Mouse (Mus musculus) kidney, embryonic 16.5 days (tissue): ENCODE data around the gene Cenpv. TPM values are rescaled to one million over a fixed set of nuclear protein-coding genes. Genes with fewer than 3 reads are reported as not detected.

Experiments used
- ATAC-seq: fragments of 200-750 bp; cut with Nextera tagmentation; 2 replicates; pipeline ENCODE4 v1.8.0; 2017; ENCODE audit warnings: moderate TSS enrichment; ENCODE audit not compliant: low FRiP score, low TSS enrichment
- H3K27ac ChIP-seq: fragments of 300-500 bp; sonication (generic); 2 replicates; pipeline ENCODE4 v1.5.1; 2014; ENCODE audit warnings: low read length
- H3K27me3 ChIP-seq: fragments of 300-500 bp; sonication (generic); 2 replicates; pipeline ENCODE4 v1.6.1; 2014; ENCODE audit warnings: low read length, control low read depth, mixed read lengths; ENCODE audit not compliant: insufficient read depth
- H3K36me3 ChIP-seq: fragments of 300-500 bp; sonication (generic); 2 replicates; pipeline ENCODE4 v1.6.1; 2014; ENCODE audit warnings: low read length, control low read depth, mixed read lengths; ENCODE audit not compliant: insufficient read depth
- H3K4me1 ChIP-seq: fragments of 300-500 bp; sonication (generic); 2 replicates; pipeline ENCODE4 v1.6.1; 2014; ENCODE audit warnings: low read length, control low read depth, mixed read lengths; ENCODE audit not compliant: insufficient read depth
- H3K4me2 ChIP-seq: fragments of 300-500 bp; sonication (generic); replicated peaks from 2 replicates; pipeline ENCODE4 v1.6.1; 2014; ENCODE audit warnings: low read depth, low read length
- H3K4me3 ChIP-seq: fragments of 300-500 bp; sonication (generic); 2 replicates; pipeline ENCODE4 v1.5.1; 2014; ENCODE audit warnings: mild to moderate bottlenecking, low read length
- H3K9ac ChIP-seq: fragments of 300-500 bp; sonication (generic); replicated peaks from 2 replicates; pipeline ENCODE4 v1.6.1; 2014; ENCODE audit warnings: low read length
- H3K9me3 ChIP-seq: fragments of 300-500 bp; sonication (generic); 2 replicates; pipeline ENCODE4 v1.6.1; 2016; ENCODE audit warnings: low read length, control low read depth
- WGBS: fragments of 180-500 bp; shearing (Covaris S2); extraction: QIAGEN DNeasy Blood & Tissue Kit; methylation state at CpG from one replicate; pipeline ENCODE4 v1.1.7; 2014; 5-methylcytosine and 5-hydroxymethylcytosine counted together
- polyA plus RNA-seq: library from polyadenylated mRNA; unstranded; fragments of >200 nt; fragmentation: Nextera tagmentation; extraction: Ambion mirVana; gene quantifications from 2 replicates; pipeline ENCODE4 v1.2.1, GENCODE M21; 2015

The Cenpv gene
- 7.6 and 17.7 TPM in 2 replicates for polyA plus RNA-seq

DNA sequence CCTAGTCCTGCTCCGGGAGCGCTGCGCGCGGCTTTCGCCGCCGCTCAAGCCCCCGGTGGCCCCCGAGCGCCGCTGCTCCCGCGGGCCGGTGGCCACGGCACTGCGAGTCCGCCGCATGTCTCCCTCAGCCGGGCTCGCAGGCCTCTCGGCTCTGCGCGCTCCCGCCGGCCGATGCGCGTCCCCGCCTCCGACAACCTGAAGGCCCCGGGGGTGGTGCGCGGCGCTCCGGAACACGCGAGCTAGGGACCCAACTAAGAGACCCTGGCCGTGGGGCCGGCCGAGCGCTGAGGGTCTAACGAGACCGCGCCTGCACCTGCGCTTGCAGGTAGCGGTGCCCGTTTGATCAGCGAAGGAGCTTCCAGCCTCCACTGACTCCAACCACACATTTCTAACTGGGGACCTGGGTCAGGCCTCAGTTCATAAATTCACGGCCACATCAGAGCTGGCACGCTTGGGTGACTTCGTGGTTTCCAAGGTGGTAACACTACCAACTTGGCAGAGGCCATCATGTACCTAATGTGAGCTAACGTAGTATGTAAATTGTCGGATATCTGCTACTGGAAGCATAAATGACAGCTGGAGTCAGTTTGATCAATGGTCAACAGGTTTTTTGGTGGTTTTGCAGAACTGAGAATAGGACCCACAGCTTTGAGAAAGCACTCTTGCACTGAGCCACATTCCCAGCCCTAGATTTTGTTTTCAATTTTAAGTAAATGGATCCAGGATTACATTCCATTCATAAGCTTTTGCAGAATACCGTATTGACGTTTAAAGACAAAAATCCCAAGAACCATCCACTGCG lies at the start of gene Cenpv:
Gene Cenpv (minus strand): TSS at position 173 of the 802 bp plus-strand sequence.
- Histone ChIP-seq H3K9me3 (no peaks in the 10 kb centered on the region), H3K4me2 (peak within 1 kb of the TSS; percentile 98), H3K27me3 (peaks cover 7% of the 10 kb centered on the region; the same call in 1 of the 2 replicates), H3K9ac (peak within 1 kb of the TSS; percentile 89), H3K4me3 (peak within 1 kb of the TSS; percentile 77), H3K36me3 (no peaks in the 10 kb centered on the region), H3K4me1 (0 out of 2 replicates have a peak, but pooled peaks cover 7% of the 10 kb centered on the region), H3K27ac (peak within 1 kb of the TSS; percentile 51)
- 6% methylated on average over 48 of the region's 57 CpGs for WGBS
- ATAC-seq: peak; percentile 73

DNA sequence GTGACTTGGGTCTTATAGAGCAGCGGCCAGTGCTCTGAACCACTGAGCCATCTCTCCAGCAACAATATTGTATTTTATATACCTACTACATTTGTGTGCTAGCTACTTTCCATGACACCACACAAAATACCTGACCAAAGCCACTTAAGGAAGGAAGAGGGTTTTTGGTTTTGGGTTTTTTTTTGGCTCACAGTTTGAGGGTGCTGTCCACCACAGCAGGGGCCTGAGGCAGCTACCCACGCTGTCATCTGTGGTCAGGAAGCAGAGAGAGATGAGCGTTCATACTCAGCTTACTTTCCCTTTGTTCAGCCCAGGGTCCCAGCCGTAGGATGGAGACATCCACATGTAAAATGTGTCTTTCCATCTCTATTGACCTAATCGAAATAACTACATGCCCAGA lies 48.0 kb upstream of the Cenpv start:
- Histone ChIP-seq H3K27ac (no peak overlapping the region), H3K4me1 (peaks cover 10% of the 10 kb centered on the region), H3K9me3 (no peaks in the 10 kb centered on the region), H3K4me3 (no peak overlapping the region), H3K4me2 (no peak overlapping the region), H3K36me3 (no peaks in the 10 kb centered on the region), H3K9ac (no peak overlapping the region), H3K27me3 (no peaks in the 10 kb centered on the region)
- no peak for ATAC-seq
- WGBS: 83% methylated on average over 5 of the region's 5 CpGs

DNA sequence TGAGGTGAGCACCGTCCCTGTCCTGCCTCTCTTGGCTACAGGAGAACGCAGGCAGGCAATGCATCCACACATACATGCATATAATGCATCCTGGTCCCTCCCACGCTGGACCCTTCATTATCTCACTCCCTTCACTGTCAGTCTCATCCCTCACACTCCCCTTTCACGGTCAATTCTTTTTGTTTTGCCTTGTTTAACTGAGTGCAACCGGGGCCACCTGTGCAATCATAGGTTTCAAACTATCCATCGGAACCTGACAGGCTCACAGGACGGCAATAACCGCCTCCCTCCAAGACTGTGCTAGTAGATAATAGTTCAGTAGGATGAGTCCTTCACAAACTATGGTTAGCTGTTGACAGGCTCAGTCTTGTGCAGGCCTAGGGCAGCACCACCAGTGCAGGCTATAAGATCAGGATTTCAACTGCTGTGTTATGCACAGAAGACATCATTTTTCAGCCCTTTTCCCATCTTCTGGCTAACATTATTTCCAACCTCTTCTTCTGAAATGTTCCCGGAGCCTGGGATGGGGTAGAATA lies 45.7 kb upstream of the Cenpv start:
- 47% methylated on average over 9 of the region's 9 CpGs for WGBS
- Histone ChIP-seq H3K4me2 (no peak overlapping the region), H3K9me3 (no peaks in the 10 kb centered on the region), H3K27ac (no peak overlapping the region), H3K4me1 (peaks cover 9% of the 10 kb centered on the region), H3K9ac (no peak overlapping the region), H3K4me3 (no peak overlapping the region), H3K36me3 (no peaks in the 10 kb centered on the region), H3K27me3 (no peaks in the 10 kb centered on the region)
- peak; percentile 54; the same call in 1 of the 2 replicates for ATAC-seq

DNA sequence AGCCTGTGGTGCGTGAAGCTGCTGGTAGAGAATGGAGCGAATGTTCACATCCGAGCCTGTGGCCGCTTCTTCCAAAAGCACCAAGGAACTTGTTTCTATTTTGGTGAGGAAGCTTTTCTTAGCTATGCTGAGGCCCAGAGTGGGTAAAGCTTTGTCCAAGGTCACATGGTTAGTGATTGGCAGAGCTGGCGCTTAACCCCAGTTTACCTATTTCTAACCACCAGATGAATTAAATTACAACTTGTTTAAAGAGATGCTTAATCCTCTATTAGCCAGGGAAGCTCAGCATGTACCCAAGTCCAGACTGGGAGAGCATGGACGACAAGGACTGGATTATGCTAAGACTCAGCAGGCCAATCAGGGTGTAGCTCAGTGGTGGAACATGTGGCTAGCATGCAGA lies 44.0 kb upstream of the Cenpv start:
- ATAC-seq: no peak
- H3K27me3 ChIP-seq: no peaks in the 10 kb centered on the region
- 66% methylated on average over 6 of the region's 6 CpGs for WGBS
- no peak overlapping the region for H3K4me3 ChIP-seq
- H3K27ac ChIP-seq: no peak overlapping the region
- H3K9me3 ChIP-seq: no peaks in the 10 kb centered on the region
- H3K9ac ChIP-seq: no peak overlapping the region
- no peaks in the 10 kb centered on the region for H3K36me3 ChIP-seq
- H3K4me1 ChIP-seq: peaks cover 6% of the 10 kb centered on the region; the same call in 1 of the 2 replicates
- H3K4me2 ChIP-seq: no peak overlapping the region

DNA sequence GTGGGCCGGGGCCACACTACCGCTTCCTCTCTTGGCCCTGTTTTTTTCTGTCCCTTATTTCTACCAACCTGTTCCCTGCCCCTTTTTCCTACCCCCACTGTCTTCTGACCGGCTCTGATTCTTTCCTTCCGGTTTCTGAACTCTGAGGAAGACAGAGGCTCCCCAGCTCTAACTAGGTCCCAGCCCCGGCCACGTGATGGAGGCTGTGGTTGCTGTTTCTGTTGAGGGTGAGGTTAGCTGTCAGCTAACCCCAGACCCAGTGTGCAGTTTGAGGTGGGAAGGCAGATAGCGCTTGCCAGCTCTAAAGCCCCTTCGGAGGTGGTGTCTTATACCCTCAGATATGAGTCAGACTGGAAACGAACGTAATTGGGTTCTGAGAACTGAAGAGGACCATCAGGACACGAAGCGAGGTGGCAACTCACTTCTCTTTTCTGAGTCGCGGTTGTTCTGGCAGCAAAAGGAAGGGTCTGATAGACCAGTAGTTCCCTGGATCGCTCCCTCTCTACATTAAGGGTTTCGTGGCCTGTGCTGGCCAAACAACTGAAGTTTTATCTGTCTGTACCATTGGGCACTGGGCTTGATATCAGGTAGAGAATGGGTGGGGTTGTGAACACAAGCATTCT lies 37.6 kb upstream of the Cenpv start:
- H3K4me3 ChIP-seq: peak overlapping the region; percentile 65
- H3K4me1 ChIP-seq: peaks cover 10% of the 10 kb centered on the region; the same call in 1 of the 2 replicates
- no peak overlapping the region for H3K9ac ChIP-seq
- 0 out of 2 replicates have a peak, but pooled peaks cover 2% of the 10 kb centered on the region for H3K9me3 ChIP-seq
- no peaks in the 10 kb centered on the region for H3K36me3 ChIP-seq
- H3K27ac ChIP-seq: no peak overlapping the region
- peaks cover 4% of the 10 kb centered on the region for H3K27me3 ChIP-seq
- H3K4me2 ChIP-seq: peak overlapping the region; percentile 99
- no peak for ATAC-seq
- WGBS: 69% methylated on average over 16 of the region's 16 CpGs

DNA sequence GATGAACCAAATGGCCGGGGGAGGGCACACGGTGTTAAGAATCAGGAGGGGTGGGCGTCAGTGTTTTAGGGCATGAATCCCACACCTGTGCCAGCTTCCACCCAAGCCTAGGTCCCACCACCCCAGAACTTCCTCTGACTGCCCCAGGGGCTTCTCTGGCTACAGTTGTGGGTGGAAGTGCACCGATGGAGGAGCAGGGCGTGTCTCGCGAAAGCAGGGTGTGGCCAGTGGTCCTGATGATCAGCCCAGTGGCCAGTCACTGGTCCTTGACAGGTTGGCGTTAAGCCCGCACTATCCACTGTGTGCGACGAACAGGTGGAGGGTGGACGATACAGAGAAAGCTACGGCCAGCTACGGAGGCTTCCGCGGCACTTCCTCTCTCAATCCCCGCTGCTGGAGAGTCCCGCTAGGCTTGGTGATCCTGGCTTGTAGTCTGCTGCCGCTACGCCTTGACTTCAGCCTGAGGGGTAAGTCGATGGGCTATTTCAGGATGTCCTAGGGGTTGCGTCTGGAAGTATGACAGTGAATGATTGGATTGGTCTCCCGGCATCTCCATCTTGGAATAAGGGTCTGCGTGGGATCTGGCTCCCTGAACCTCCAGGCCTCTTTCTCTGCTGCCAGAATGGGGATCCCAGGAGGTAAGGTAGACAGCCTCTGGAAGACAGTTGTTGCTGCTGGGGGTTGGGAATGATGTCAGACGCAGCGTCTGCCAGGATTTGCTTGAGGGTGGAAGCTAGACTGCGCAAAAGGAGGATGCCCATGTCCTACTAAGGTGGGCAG lies 36.8 kb upstream of the Cenpv start:
- no peak overlapping the region for H3K27ac ChIP-seq
- 5% methylated on average over 27 of the region's 27 CpGs for WGBS

DNA sequence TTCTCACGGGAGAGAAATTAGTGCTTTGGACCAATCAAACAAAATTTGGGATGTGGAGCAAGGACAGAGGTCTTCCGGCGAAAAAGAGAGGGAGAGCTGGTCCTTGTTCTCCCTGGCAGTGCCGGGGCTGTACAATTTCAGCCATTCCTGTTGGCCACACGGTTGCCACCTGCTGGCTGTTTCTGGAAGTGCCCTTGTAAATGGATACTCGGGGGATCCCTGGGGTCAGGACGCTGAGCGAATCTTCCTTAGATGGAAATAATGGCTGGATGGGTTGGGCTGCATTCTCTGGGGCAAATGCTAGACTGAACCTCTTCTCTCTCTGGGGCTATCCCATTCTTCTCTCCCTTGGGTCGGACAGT lies 36.2 kb upstream of the Cenpv start:
- H3K9ac ChIP-seq: peak overlapping the region; percentile 61
- H3K27ac ChIP-seq: no peak overlapping the region
- ATAC-seq: peak; percentile 68
- H3K4me2 ChIP-seq: peak overlapping the region; percentile 99
- WGBS: under 1% methylated on average over 9 of the region's 9 CpGs
- 0 out of 2 replicates have a peak, but pooled peaks cover 2% of the 10 kb centered on the region for H3K9me3 ChIP-seq
- peaks cover 4% of the 10 kb centered on the region for H3K27me3 ChIP-seq
- H3K4me3 ChIP-seq: peak overlapping the region; percentile 65
- peaks cover 10% of the 10 kb centered on the region; the same call in 1 of the 2 replicates for H3K4me1 ChIP-seq
- no peaks in the 10 kb centered on the region for H3K36me3 ChIP-seq

More for the DNA sequence above, 36.8 kb upstream of the Cenpv start:
- peak; percentile 80 for ATAC-seq
- Histone ChIP-seq H3K4me3 (peak overlapping the region; percentile 65), H3K9me3 (0 out of 2 replicates have a peak, but pooled peaks cover 2% of the 10 kb centered on the region), H3K27me3 (peaks cover 4% of the 10 kb centered on the region), H3K4me1 (peaks cover 10% of the 10 kb centered on the region; the same call in 1 of the 2 replicates), H3K9ac (peak overlapping the region; percentile 61), H3K36me3 (no peaks in the 10 kb centered on the region), H3K4me2 (peak overlapping the region; percentile 99)

DNA sequence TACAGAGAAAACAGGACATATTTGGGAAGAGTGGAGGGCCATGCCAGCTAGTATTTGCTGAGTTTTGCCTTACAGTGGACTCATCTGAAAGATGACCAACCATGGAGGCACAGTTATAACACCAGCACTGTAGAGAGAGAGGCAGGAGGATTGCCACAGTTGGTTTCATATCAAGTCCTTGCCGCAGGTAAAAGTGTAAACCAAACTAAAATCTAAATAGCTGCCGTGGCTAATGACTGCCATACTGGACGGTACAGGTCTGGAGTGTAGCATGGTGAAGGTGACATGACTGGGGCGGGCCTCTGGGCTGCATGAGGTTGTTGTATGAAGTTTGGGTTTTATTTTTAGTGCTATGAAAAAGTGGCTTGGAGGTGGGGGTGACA lies 35.6 kb upstream of the Cenpv start:
- Histone ChIP-seq H3K4me3 (no peak overlapping the region), H3K9ac (no peak overlapping the region), H3K4me2 (no peak overlapping the region), H3K36me3 (no peaks in the 10 kb centered on the region), H3K4me1 (peaks cover 10% of the 10 kb centered on the region; the same call in 1 of the 2 replicates), H3K27me3 (peaks cover 4% of the 10 kb centered on the region), H3K9me3 (0 out of 2 replicates have a peak, but pooled peaks cover 2% of the 10 kb centered on the region), H3K27ac (no peak overlapping the region)
- ATAC-seq: no peak
- WGBS: 81% methylated on average over 4 of the region's 4 CpGs

DNA sequence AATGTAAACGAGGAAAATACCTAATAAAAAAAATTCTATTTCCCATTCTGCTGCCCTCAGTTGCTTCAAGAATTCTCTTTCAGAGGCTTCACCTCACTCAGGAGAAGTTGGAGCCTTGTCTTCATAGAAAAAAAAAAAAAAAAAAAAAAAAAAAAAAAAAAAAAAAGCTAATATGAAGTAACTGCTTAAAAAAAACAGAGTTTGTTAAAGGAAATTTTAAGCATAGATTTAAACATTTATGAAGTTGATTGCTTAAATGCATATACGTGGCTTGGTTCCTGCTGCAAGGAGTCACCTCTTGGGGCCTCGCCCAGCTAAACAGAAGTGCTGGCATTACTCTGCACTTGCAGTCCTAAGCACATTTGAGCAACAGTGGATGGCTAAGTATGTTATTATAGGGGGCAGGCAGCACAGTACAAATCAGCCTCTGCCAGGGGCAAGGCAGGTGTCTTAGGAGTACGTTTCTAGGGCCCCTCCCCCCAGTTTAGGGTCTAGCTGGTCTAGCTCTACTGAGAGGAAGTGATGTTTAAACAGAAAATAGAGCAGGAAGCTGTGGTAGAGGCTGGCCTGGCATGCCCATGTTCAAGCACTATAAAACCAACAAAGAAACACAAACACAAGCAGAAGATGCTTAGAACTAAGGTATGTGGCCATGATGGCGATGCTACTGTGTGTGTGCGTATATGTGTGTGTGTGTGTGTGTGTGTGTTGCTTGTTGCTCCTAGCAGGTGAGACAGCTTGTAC lies 35.1 kb upstream of the Cenpv start, which contains the start of gene Trpv2:
Gene Trpv2 (plus strand): TSS at position 528 of the 744 bp plus-strand sequence.
- H3K9me3 ChIP-seq: 0 out of 2 replicates have a peak, but pooled peaks cover 2% of the 10 kb centered on the region
- peak within 1 kb of the TSS; percentile 65 for H3K4me3 ChIP-seq
- 78% methylated on average over 6 of the region's 6 CpGs for WGBS
- peaks cover 4% of the 10 kb centered on the region for H3K27me3 ChIP-seq
- peak within 1 kb of the TSS; percentile 61 for H3K9ac ChIP-seq
- H3K36me3 ChIP-seq: no peaks in the 10 kb centered on the region
- peaks cover 10% of the 10 kb centered on the region; the same call in 1 of the 2 replicates for H3K4me1 ChIP-seq
- ATAC-seq: no peak
- H3K27ac ChIP-seq: no peak within 1 kb of the TSS
- peak within 1 kb of the TSS; percentile 99 for H3K4me2 ChIP-seq
